Mouse (Mus musculus): ENCODE data around the gene Zfp9. TPM values are rescaled to one million over a fixed set of nuclear protein-coding genes. Genes with fewer than 3 reads are reported as not detected.

Gene Zfp9
- 14.6 and 16.1 TPM in 2 replicates for polyA plus RNA-seq (2014; fragmentation: Nextera tagmentation; extraction: Ambion mirVana)

- Histone ChIP-seq H3K4me3 (ENCODE audit: low read depth, low read length) (peak within 1 kb of the TSS; percentile 66), H3K9ac (replicated peaks; ENCODE audit: low read depth, low read length) (peak within 1 kb of the TSS; percentile 86), H3K4me2 (ENCODE audit: low read depth, low read length) (peak within 1 kb of the TSS; percentile 69), H3K27ac (ENCODE audit: low read depth, low read length) (peak within 1 kb of the TSS; percentile 85), H3K9me3 (ENCODE audit: control insufficient read depth, low read length) (no peaks in the 10 kb centered on the region), H3K4me1 (ENCODE audit: control insufficient read depth, insufficient read depth, low read length) (peaks cover 14% of the 10 kb centered on the region; the same call in 1 of the 2 replicates), H3K36me3 (ENCODE audit: control insufficient read depth, insufficient read depth, low read length) (peaks cover 3% of the 10 kb centered on the region; the same call in 1 of the 2 replicates), H3K27me3 (ENCODE audit: control insufficient read depth, insufficient read depth, low read length) (no peaks in the 10 kb centered on the region; the same call in 1 of the 2 replicates)
- whole genome bisulfite sequencing = under 1% methylated on average over 44 of the region's 57 CpGs
- ATAC-seq (ENCODE audit: low read depth) = peak; percentile 92
Observed at GRCm38 (mm10) chr6:118478957-118479708, at the start of gene Zfp9. Zfp9 (minus strand) TSS chr6:118479320.

GRCm38 (mm10) chr6:118520668-118521067, 41.5 kb upstream of the Zfp9 start:
- no peak overlapping the region for H3K4me3 ChIP-seq (ENCODE audit: low read depth, low read length)
- H3K27me3 ChIP-seq (ENCODE audit: control insufficient read depth, insufficient read depth, low read length) = no peaks in the 10 kb centered on the region
- no peaks in the 10 kb centered on the region for H3K9me3 ChIP-seq (ENCODE audit: control insufficient read depth, low read length)
- no peaks in the 10 kb centered on the region for H3K4me1 ChIP-seq (ENCODE audit: control insufficient read depth, insufficient read depth, low read length)
- no peak overlapping the region for H3K27ac ChIP-seq (ENCODE audit: low read depth, low read length)
- WGBS = 91% methylated on average over 7 of the region's 7 CpGs
- no peak overlapping the region for H3K4me2 ChIP-seq (ENCODE audit: low read depth, low read length)
- no peak for ATAC-seq (ENCODE audit: low read depth)
- H3K36me3 ChIP-seq (ENCODE audit: control insufficient read depth, insufficient read depth, low read length) = peaks cover 51% of the 10 kb centered on the region
- no peak overlapping the region for H3K9ac ChIP-seq (replicated peaks; ENCODE audit: low read depth, low read length)

DNA sequence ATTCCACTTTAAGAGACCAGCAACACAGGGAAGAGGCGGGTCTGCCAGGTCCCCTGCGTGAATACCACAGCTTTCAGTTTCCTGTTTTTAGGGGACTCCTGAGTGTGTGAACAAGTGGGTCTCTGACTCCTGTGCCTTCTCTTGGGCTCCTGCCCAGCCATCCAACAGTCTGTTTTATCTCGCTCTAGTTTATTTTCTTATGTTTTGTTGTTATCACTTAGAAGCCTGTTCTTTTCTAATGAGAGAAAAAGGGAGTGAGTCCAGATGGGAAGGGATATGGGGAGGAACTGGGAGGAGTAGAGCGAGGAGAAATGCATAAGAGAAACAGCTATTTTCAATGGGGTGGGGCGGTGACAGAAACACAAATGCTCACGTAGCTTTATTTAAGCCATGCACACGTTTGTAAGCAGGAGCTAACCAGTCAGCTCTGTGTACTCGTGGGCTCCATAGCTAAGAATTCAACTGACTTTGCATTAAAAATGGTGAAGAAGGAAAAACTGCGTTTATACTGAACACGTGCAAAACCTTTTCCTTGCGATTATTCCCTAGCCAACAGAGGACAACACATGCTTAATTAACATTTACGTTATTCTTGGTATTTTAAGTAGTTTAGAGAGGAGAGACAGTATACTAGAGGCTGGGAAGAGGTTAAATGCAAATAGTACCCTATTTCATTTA, 34.4 kb upstream of the Zfp9 start:
- Histone ChIP-seq H3K4me3 (ENCODE audit: low read depth, low read length) (no peak overlapping the region), H3K27me3 (ENCODE audit: control insufficient read depth, insufficient read depth, low read length) (no peaks in the 10 kb centered on the region), H3K27ac (ENCODE audit: low read depth, low read length) (no peak overlapping the region), H3K36me3 (ENCODE audit: control insufficient read depth, insufficient read depth, low read length) (peaks cover 35% of the 10 kb centered on the region), H3K4me2 (ENCODE audit: low read depth, low read length) (no peak overlapping the region), H3K4me1 (ENCODE audit: control insufficient read depth, insufficient read depth, low read length) (no peaks in the 10 kb centered on the region), H3K9ac (replicated peaks; ENCODE audit: low read depth, low read length) (no peak overlapping the region), H3K9me3 (ENCODE audit: control insufficient read depth, low read length) (no peaks in the 10 kb centered on the region)
- 92% methylated on average over 12 of the region's 12 CpGs for WGBS
- no peak for ATAC-seq (ENCODE audit: low read depth)

DNA sequence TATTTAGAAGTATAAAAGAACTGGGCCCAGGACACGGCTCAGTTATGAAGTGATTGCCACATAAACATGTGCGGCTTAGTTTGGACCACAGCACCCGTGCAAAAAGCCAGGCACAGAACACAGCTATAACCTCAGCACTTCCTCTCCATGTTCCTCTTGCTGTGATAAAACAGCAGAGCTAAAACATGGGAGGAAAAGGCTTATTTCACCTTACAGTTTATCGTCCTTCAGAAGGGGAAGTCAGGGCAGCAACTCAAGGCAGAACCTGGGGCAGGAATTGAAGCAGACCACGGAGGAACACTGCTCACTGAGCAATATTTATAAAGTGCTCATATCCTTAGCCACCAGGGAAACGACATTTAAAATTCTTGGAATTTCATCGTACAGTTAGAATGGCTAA, 19.9 kb upstream of the Zfp9 start:
- H3K27ac ChIP-seq (ENCODE audit: low read depth, low read length) = no peak overlapping the region
- H3K4me2 ChIP-seq (ENCODE audit: low read depth, low read length) = no peak overlapping the region
- WGBS = 89% methylated on average over 7 of the region's 7 CpGs
- H3K4me3 ChIP-seq (ENCODE audit: low read depth, low read length) = no peak overlapping the region
- no peaks in the 10 kb centered on the region for H3K27me3 ChIP-seq (ENCODE audit: control insufficient read depth, insufficient read depth, low read length)
- no peaks in the 10 kb centered on the region for H3K9me3 ChIP-seq (ENCODE audit: control insufficient read depth, low read length)
- ATAC-seq (ENCODE audit: low read depth) = no peak
- no peak overlapping the region for H3K9ac ChIP-seq (replicated peaks; ENCODE audit: low read depth, low read length)
- no peaks in the 10 kb centered on the region for H3K4me1 ChIP-seq (ENCODE audit: control insufficient read depth, insufficient read depth, low read length)
- H3K36me3 ChIP-seq (ENCODE audit: control insufficient read depth, insufficient read depth, low read length) = no peaks in the 10 kb centered on the region; the same call in none of the 2 replicates

DNA sequence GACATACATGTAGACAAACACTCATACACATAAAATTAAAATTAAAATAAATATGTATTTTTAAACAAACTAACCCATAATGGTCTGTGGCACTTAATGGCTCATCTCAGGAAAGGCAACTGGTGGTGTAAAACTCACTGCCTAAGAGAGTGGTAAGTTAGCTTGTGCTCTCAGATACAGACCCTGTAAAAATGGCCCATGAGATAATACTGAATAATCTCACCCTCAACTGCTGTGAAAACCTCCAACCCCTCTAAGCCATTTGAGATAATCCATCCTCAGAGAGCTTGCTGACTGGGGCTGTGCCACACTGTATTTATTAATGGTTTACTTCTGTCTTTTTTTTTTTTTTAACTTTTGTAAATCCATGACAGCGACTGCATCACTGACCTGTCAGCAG, 3.0 kb upstream of the Zfp9 start:
- Histone ChIP-seq H3K9ac (replicated peaks; ENCODE audit: low read depth, low read length) (no peak overlapping the region), H3K4me1 (ENCODE audit: control insufficient read depth, insufficient read depth, low read length) (peaks cover 8% of the 10 kb centered on the region; the same call in 1 of the 2 replicates), H3K27ac (ENCODE audit: low read depth, low read length) (no peak overlapping the region), H3K4me2 (ENCODE audit: low read depth, low read length) (no peak overlapping the region), H3K27me3 (ENCODE audit: control insufficient read depth, insufficient read depth, low read length) (no peaks in the 10 kb centered on the region; the same call in 1 of the 2 replicates), H3K36me3 (ENCODE audit: control insufficient read depth, insufficient read depth, low read length) (no peaks in the 10 kb centered on the region), H3K9me3 (ENCODE audit: control insufficient read depth, low read length) (no peaks in the 10 kb centered on the region), H3K4me3 (ENCODE audit: low read depth, low read length) (no peak overlapping the region)
- 82% methylated on average over 1 of the region's 1 CpGs for WGBS
- ATAC-seq (ENCODE audit: low read depth) = no peak

DNA sequence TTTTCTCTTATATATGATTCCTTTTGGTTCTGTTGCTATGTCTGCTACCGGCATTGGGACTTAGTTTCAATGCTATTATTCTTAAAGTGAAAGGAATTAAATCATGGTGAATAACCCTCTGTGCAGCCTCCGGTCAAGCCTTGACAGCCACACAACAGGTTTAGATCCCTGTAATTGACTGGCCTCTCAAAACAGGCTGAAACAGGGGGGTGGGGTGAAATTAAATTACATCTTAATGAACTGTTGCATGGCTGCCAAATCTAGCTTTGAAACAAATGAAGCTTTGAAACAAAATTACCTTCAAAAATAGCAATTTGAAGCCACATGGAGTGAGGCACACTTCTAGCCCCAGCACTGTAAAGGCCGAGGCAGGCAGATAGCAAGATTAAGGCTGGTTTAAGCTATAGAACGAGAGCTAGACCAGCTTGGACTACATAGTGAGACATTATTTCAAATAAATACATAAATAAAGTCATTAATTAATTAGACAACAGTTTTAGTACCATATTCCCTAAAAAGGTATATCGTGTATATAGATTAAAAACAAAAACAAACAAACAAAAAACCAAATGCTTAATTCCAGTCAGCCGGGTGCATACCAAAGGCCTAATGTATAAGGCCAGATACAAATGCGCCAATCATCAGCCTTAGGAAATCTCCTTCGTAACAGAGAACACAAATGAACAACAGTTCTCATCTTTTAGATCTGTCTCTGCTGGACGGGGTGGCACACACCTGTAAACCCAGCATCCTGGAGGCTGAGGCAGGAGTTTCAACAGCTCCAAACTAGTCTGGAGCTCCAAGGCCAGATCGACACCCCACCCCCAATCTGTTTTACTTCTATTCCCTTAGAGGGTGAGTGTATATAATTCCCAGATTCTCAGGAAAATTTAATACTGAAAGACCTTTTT, 990 bp downstream of the Zfp9 start:
- peak overlapping the region; percentile 85 for H3K27ac ChIP-seq (ENCODE audit: low read depth, low read length)
- H3K9ac ChIP-seq (replicated peaks; ENCODE audit: low read depth, low read length) = peak overlapping the region; percentile 86
- ATAC-seq (ENCODE audit: low read depth) = peak; percentile 22; the same call in 1 of the 2 replicates
- peaks cover 14% of the 10 kb centered on the region; the same call in 1 of the 2 replicates for H3K4me1 ChIP-seq (ENCODE audit: control insufficient read depth, insufficient read depth, low read length)
- 18% methylated on average over 10 of the region's 10 CpGs for WGBS
- H3K27me3 ChIP-seq (ENCODE audit: control insufficient read depth, insufficient read depth, low read length) = no peaks in the 10 kb centered on the region
- no peaks in the 10 kb centered on the region for H3K9me3 ChIP-seq (ENCODE audit: control insufficient read depth, low read length)
- H3K4me2 ChIP-seq (ENCODE audit: low read depth, low read length) = peak overlapping the region; percentile 69
- peak overlapping the region; percentile 66 for H3K4me3 ChIP-seq (ENCODE audit: low read depth, low read length)
- peaks cover 3% of the 10 kb centered on the region; the same call in 1 of the 2 replicates for H3K36me3 ChIP-seq (ENCODE audit: control insufficient read depth, insufficient read depth, low read length)

GRCm38 (mm10) chr6:118462069-118462705, 16.9 kb downstream of the Zfp9 start:
- ATAC-seq (ENCODE audit: low read depth) = no peak
- H3K36me3 ChIP-seq (ENCODE audit: control insufficient read depth, insufficient read depth, low read length) = peaks cover 16% of the 10 kb centered on the region
- no peak overlapping the region for H3K4me2 ChIP-seq (ENCODE audit: low read depth, low read length)
- no peaks in the 10 kb centered on the region for H3K9me3 ChIP-seq (ENCODE audit: control insufficient read depth, low read length)
- WGBS = 81% methylated on average over 15 of the region's 15 CpGs
- H3K27ac ChIP-seq (ENCODE audit: low read depth, low read length) = no peak overlapping the region
- no peak overlapping the region for H3K4me3 ChIP-seq (ENCODE audit: low read depth, low read length)
- H3K4me1 ChIP-seq (ENCODE audit: control insufficient read depth, insufficient read depth, low read length) = no peaks in the 10 kb centered on the region
- no peak overlapping the region for H3K9ac ChIP-seq (replicated peaks; ENCODE audit: low read depth, low read length)
- no peaks in the 10 kb centered on the region for H3K27me3 ChIP-seq (ENCODE audit: control insufficient read depth, insufficient read depth, low read length)

- Histone ChIP-seq H3K4me3 (ENCODE audit: low read depth, low read length) (no peak overlapping the region), H3K9ac (replicated peaks; ENCODE audit: low read depth, low read length) (no peak overlapping the region), H3K4me1 (ENCODE audit: control insufficient read depth, insufficient read depth, low read length) (peaks cover 7% of the 10 kb centered on the region; the same call in 1 of the 2 replicates), H3K27me3 (ENCODE audit: control insufficient read depth, insufficient read depth, low read length) (no peaks in the 10 kb centered on the region), H3K27ac (ENCODE audit: low read depth, low read length) (no peak overlapping the region), H3K9me3 (ENCODE audit: control insufficient read depth, low read length) (no peaks in the 10 kb centered on the region), H3K36me3 (ENCODE audit: control insufficient read depth, insufficient read depth, low read length) (no peaks in the 10 kb centered on the region), H3K4me2 (ENCODE audit: low read depth, low read length) (no peak overlapping the region)
- 94% methylated on average over 1 of the region's 1 CpGs for WGBS
- ATAC-seq (ENCODE audit: low read depth) = no peak
Observed at GRCm38 (mm10) chr6:118457726-118458125, 21.4 kb downstream of the Zfp9 start.

Data from neural tube, embryonic 14.5 days (tissue).